Mouse (Mus musculus) cerebellum, adult 2 months (tissue): ENCODE measurements around the gene Prima1. TPM values are rescaled to one million over a fixed set of nuclear protein-coding genes. Genes with fewer than 3 reads are reported as not detected.

Experiments used
- DNase-seq, 2 experiments: peaks; one replicate each; pipeline ENCODE4 v3.0.0; 2021
- H3K27ac ChIP-seq: fragments of 200-500 bp; 2 replicates; pipeline ENCODE4 v1.5.1; 2012; ENCODE audit warnings: low read length, control low read depth, inconsistent platforms; ENCODE audit not compliant: insufficient read depth
- H3K27me3 ChIP-seq: fragments of 200-500 bp; 2 replicates; pipeline ENCODE4 v1.6.1; 2012; ENCODE audit warnings: inconsistent platforms, mild to moderate bottlenecking, low read length, moderate library complexity; ENCODE audit not compliant: control insufficient read depth, insufficient read depth
- H3K4me1 ChIP-seq: fragments of 200-500 bp; 2 replicates; pipeline ENCODE4 v1.6.1; 2011; ENCODE audit warnings: low read length; ENCODE audit not compliant: control insufficient read depth, insufficient read depth
- H3K4me3 ChIP-seq: fragments of 200-500 bp; replicated peaks from 2 replicates; pipeline ENCODE3; 2011; ENCODE audit warnings: mild to moderate bottlenecking, low read depth, low read length, control low read depth; ENCODE audit not compliant: insufficient read depth
- CTCF ChIP-seq: fragments of 200-500 bp; IDR thresholded peaks from 2 replicates; pipeline ENCODE4 v1.5.1; 2011; ENCODE audit warnings: low read depth, mild to moderate bottlenecking, control low read depth, low read length, moderate library complexity, borderline replicate concordance; ENCODE audit not compliant: insufficient read depth
- POLR2A ChIP-seq: fragments of 200-500 bp; IDR thresholded peaks from 2 replicates; pipeline ENCODE4 v1.6.1; 2011; ENCODE audit warnings: low read length, control low read depth, borderline replicate concordance; ENCODE audit not compliant: insufficient read depth
- WGBS: fragments of 180-500 bp; shearing (Covaris S2); methylation state at CpG from one replicate; pipeline ENCODE4 v1.1.7; 2018; 5-methylcytosine and 5-hydroxymethylcytosine counted together
- polyA plus RNA-seq: library from polyadenylated mRNA; depleted of rRNA; stranded (reverse); fragments of >200 nt; gene quantifications from 2 replicates; pipeline ENCODE4 v1.2.3, GENCODE M21; 2012

Prima1 gene
- polyA plus RNA-seq, 1 experiment, result 13.8 TPM

GRCm38 (mm10) chr12:103215877-103216610, 25.9 kb downstream of the Prima1 start:
- DNase-seq, result no peak
- Histone ChIP-seq H3K4me3 (no peak overlapping the region), H3K4me1 (no peaks in the 10 kb centered on the region), H3K27me3 (no peaks in the 10 kb centered on the region), H3K27ac (no peak overlapping the region)
- WGBS, result 83% methylated on average over 6 of the region's 6 CpGs
- no peak for TF ChIP-seq POLR2A
- no peak for TF ChIP-seq CTCF

GRCm38 (mm10) chr12:103214797-103215196, 27.2 kb downstream of the Prima1 start:
- no peaks in the 10 kb centered on the region for H3K27me3 ChIP-seq
- no peaks in the 10 kb centered on the region for H3K4me1 ChIP-seq
- H3K4me3 ChIP-seq, result no peak overlapping the region
- H3K27ac ChIP-seq, result no peak overlapping the region
- no peak for DNase-seq
- no peak for TF ChIP-seq CTCF
- TF ChIP-seq POLR2A, result no peak
- WGBS, result 90% methylated on average over 2 of the region's 2 CpGs

- H3K27ac ChIP-seq, result no peak overlapping the region
- TF ChIP-seq CTCF, result no peak
- TF ChIP-seq POLR2A, result no peak
- H3K4me3 ChIP-seq, result no peak overlapping the region
- 14% methylated on average over 10 of the region's 10 CpGs for WGBS
- no peak for DNase-seq
- H3K4me1 ChIP-seq, result no peaks in the 10 kb centered on the region
- H3K27me3 ChIP-seq, result no peaks in the 10 kb centered on the region
These were observed 27.7 kb downstream of the Prima1 start for GRCm38 (mm10) chr12:103214270-103214669.

GRCm38 (mm10) chr12:103213591-103213990, 28.4 kb downstream of the Prima1 start:
- H3K4me3 ChIP-seq, result no peak overlapping the region
- H3K27me3 ChIP-seq, result no peaks in the 10 kb centered on the region
- DNase-seq, result no peak
- WGBS, result 88% methylated on average over 2 of the region's 2 CpGs
- H3K4me1 ChIP-seq, result no peaks in the 10 kb centered on the region
- no peak overlapping the region for H3K27ac ChIP-seq
- TF ChIP-seq POLR2A (no peak), CTCF (no peak)

GRCm38 (mm10) chr12:103211078-103211477, 30.9 kb downstream of the Prima1 start:
- TF ChIP-seq CTCF (no peak), POLR2A (no peak)
- 62% methylated on average over 5 of the region's 5 CpGs for WGBS
- H3K4me3 ChIP-seq, result no peak overlapping the region
- H3K27ac ChIP-seq, result 0 out of 2 replicates have a peak overlapping the region, but pooled peaks have one; percentile 19
- DNase-seq, result peak in 1 of 2 experiments; percentile 36
- no peaks in the 10 kb centered on the region for H3K27me3 ChIP-seq
- H3K4me1 ChIP-seq, result no peaks in the 10 kb centered on the region; the same call in 1 of the 2 replicates

GRCm38 (mm10) chr12:103209581-103209980, 32.4 kb downstream of the Prima1 start:
- H3K4me1 ChIP-seq, result peaks cover 10% of the 10 kb centered on the region; the same call in 1 of the 2 replicates
- DNase-seq, result no peak
- H3K27ac ChIP-seq, result no peak overlapping the region
- TF ChIP-seq POLR2A (no peak), CTCF (no peak)
- H3K27me3 ChIP-seq, result no peaks in the 10 kb centered on the region
- H3K4me3 ChIP-seq, result no peak overlapping the region
- 92% methylated on average over 7 of the region's 7 CpGs for WGBS

GRCm38 (mm10) chr12:103205561-103205960, 36.4 kb downstream of the Prima1 start:
- Histone ChIP-seq H3K4me3 (no peak overlapping the region), H3K27me3 (no peaks in the 10 kb centered on the region), H3K27ac (no peak overlapping the region), H3K4me1 (peaks cover 16% of the 10 kb centered on the region)
- TF ChIP-seq CTCF, result no peak
- TF ChIP-seq POLR2A, result no peak
- WGBS, result 16% methylated on average over 7 of the region's 7 CpGs
- peak; percentile 57 to 80 for DNase-seq
